Mouse (Mus musculus): Measurements from ENCODE around the gene Nr1i3.

DNA sequence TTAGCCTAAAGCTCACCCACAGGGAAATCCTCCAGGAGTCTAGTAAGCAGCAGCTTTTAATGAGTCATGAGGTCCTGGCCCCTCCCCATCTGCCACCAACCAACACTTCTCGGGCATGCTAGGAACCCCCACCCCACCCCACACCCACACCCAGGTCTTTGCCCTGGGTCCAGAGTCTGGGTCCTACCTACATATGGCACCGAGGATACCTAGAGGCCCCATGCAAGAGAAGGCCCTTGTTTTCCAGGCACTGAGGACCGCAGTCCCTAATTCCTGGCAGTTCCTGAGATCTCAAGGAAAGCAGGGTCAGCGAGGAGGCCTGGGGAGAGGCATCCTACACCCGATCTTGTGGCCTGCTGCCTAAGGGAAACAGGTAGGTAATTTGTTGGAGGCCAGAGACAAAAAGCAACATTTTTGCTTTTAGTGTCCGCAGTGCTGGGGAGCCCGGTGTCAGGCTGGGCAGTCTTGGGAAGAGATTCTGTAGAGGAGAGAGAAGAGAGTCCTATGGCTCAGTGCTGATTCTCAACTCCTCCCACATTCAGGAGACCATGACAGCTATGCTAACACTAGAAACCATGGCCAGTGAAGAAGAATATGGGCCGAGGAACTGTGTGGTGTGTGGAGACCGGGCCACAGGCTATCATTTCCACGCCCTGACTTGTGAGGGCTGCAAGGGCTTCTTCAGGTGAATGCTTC lies at the start of gene Nr1i3:
- TF ChIP-seq CTCF (IDR thresholded peaks at IDR 0.05; ENCODE audit: borderline replicate concordance, insufficient read depth, low read depth, low read length) (no peak), POLR2A (IDR thresholded peaks at IDR 0.05; ENCODE audit: borderline replicate concordance, insufficient read depth, low read length) (no peak)

Measured in cerebellum, adult 2 months (tissue).